Mouse (Mus musculus) C3H10T1/2 (cell line): ENCODE measurements around the gene Krtap14. TPM values are rescaled to one million over a fixed set of nuclear protein-coding genes. Genes with fewer than 3 reads are reported as not detected.

Source experiments
- polyA plus RNA-seq, 2 experiments: library from polyadenylated mRNA; unstranded; fragments of >200 nt; fragmentation: generic; extraction: Trizol; gene quantifications; one replicate each; pipeline ENCODE4 v1.2.1; 2012; ENCODE audit warnings: missing spikeins in 2 of 2

Gene Krtap14
- polyA plus RNA-seq = not detected

DNA sequence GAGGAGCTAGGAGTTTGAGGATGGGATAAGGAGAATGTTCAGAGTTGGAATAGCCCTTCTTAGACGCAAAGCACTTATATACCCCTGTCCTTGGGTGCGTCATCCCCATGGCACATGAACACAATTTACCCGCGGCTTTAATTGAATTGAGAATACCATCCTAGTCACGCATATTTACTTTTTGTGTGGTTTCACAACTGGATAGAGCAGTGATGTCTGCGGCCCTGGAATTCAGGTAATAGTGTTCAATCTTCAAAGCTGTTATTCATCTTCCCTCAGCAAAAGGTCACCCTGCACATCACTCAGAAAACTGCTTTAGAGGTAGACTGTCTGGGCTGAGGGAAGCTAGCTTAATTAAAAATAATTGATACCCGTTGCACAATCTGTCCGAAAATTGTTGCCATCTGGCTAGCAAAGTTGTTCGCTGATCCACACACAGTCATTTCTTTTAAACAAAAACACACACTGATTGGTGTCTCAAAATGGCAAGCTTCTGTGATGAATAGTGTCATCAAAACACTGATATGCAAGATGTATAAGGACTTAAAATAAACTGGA lies at the start of gene Krtap14:
Krtap14 (minus strand) TSS at position 51 of the 558 bp plus-strand sequence.

GRCm38 (mm10) chr16:88874169-88874568 lies 48.2 kb upstream of the Krtap14 start, which contains the start of gene Krtap19-2:
TSS of gene Krtap19-2 (minus strand) at chr16:88874269.

DNA sequence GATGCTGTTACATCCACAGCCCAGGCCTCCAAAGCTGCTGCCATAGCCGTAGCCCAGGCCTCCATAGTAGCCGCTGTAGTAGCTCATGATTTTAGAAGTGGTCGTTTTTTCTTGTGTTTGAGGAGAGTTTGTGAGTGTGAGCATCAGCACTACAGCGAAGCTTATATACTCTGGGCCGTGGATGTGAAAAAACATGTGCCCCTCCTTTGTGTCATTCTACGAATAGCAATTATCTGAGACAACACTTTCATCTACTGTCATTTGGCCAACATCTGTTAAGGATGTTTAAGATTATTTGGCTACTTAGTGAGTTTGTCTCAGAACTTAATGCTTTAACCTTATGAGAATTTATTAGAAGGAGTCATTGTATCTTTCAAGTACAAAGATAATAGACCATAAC lies 43.4 kb upstream of the Krtap14 start, which contains the start of gene Krtap19-1:
Krtap19-1 (minus strand) TSS at position 101 of the 400 bp plus-strand sequence.

GRCm38 (mm10) chr16:88820066-88820465 lies 5.9 kb downstream of the Krtap14 start, which contains the start of gene Krtap15:
TSS of gene Krtap15 (plus strand) at chr16:88820215.

GRCm38 (mm10) chr16:88811827-88812226 lies 14.1 kb downstream of the Krtap14 start, which contains the start of gene Gm20741:
TSS of gene Gm20741 (minus strand) at chr16:88812220.

GRCm38 (mm10) chr16:88777596-88777995 lies 48.3 kb downstream of the Krtap14 start, which contains the start of gene Gm5965:
TSS of gene Gm5965 (plus strand) at chr16:88777896.

DNA sequence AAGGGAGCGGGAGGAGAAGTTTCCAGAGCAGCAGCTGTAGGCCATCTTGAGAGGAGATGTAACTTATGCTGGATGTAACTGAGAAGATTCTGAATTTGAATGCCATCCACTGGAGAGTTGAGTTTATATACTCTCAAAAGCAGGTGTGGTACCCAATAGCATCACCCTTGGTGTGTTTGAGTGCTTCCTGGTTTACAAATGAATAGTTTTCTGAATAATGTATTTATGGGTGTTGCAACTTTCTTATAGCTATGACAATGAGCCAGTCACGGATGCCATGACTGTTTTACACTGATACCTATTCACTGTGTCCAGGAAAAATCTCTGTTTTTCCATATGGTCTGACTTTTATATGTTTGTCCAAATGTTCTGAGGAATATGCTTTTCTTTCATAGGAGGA lies 51.8 kb downstream of the Krtap14 start, which contains the start of gene 2310057N15Rik:
2310057N15Rik (minus strand) TSS at position 101 of the 400 bp plus-strand sequence.

Other genes with a start within 250 kb of the Krtap14 start
- gene Krtap24-1, start 213.9 kb downstream of the Krtap14 start, polyA plus RNA-seq = not detected
- gene 2310079G19Rik, start 198.5 kb downstream of the Krtap14 start, polyA plus RNA-seq = not detected
- not detected for gene Krtap26-1, start 178.3 kb downstream of the Krtap14 start, polyA plus RNA-seq
- not detected for gene Krtap27-1, start 154.5 kb downstream of the Krtap14 start, polyA plus RNA-seq
- gene 2310061N02Rik, start 118.2 kb downstream of the Krtap14 start, polyA plus RNA-seq = not detected
- not detected for gene Krtap13-1, start 97.3 kb downstream of the Krtap14 start, polyA plus RNA-seq
- not detected for gene Krtap13, start 74.5 kb downstream of the Krtap14 start, polyA plus RNA-seq
- not detected for gene 2310034C09Rik, start 67.3 kb downstream of the Krtap14 start, polyA plus RNA-seq
- not detected for gene 2310057N15Rik, start 51.9 kb downstream of the Krtap14 start, polyA plus RNA-seq
- not detected for gene Gm5965, start 48.2 kb downstream of the Krtap14 start, polyA plus RNA-seq
- gene Gm20741, start 13.9 kb downstream of the Krtap14 start, polyA plus RNA-seq = not detected
- not detected for gene Krtap15, start 5.9 kb downstream of the Krtap14 start, polyA plus RNA-seq
- not detected for gene Krtap19-1, start 43.3 kb upstream of the Krtap14 start, polyA plus RNA-seq
- gene Krtap19-2, start 48.1 kb upstream of the Krtap14 start, polyA plus RNA-seq = not detected
- not detected for gene Krtap19-3, start 51.9 kb upstream of the Krtap14 start, polyA plus RNA-seq
- gene Krtap19-4, start 58.9 kb upstream of the Krtap14 start, polyA plus RNA-seq = not detected
- not detected for gene Krtap19-5, start 70.3 kb upstream of the Krtap14 start, polyA plus RNA-seq
- gene Krtap19-9b, start 106.1 kb upstream of the Krtap14 start, polyA plus RNA-seq = not detected
- not detected for gene Krtap16-3, start 136.7 kb upstream of the Krtap14 start, polyA plus RNA-seq
- not detected for gene Krtap22-2, start 184.6 kb upstream of the Krtap14 start, polyA plus RNA-seq
- gene Gm10229, start 189.1 kb upstream of the Krtap14 start, polyA plus RNA-seq = not detected
- gene Krtap6-1, start 205.6 kb upstream of the Krtap14 start, polyA plus RNA-seq = not detected
- gene Gm10228, start 215.3 kb upstream of the Krtap14 start, polyA plus RNA-seq = not detected
- gene Krtap6-5, start 221.7 kb upstream of the Krtap14 start, polyA plus RNA-seq = not detected
- gene 1110025L11Rik, start 237.9 kb upstream of the Krtap14 start, polyA plus RNA-seq = not detected